Mouse (Mus musculus) layer of hippocampus, adult 9-11 months (tissue): ENCODE data around the gene Pttg1.

ENCODE experiments used
- DNase-seq: peaks from one replicate; pipeline ENCODE4 v3.0.0; 2022

Pttg1 gene

DNA sequence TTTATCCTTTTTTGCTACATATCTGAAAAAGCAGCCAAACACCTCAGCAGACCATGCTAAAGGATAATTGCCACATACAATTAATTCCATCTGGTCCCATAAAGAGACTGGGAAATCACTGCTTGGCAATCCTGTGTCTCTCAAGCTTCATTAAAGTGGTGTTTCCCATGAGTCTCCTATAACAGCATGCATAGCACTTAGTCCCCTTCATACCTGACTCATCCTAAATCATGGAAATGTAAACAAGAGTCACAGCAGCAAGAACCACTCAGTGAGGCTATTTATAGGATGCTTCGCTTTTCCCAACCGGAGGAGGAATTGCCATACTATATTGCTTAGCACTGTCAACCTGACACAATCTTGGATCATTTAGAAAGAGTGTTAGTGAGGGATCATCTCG lies 52.7 kb downstream of the Pttg1 start:
- DNase-seq: no peak

DNA sequence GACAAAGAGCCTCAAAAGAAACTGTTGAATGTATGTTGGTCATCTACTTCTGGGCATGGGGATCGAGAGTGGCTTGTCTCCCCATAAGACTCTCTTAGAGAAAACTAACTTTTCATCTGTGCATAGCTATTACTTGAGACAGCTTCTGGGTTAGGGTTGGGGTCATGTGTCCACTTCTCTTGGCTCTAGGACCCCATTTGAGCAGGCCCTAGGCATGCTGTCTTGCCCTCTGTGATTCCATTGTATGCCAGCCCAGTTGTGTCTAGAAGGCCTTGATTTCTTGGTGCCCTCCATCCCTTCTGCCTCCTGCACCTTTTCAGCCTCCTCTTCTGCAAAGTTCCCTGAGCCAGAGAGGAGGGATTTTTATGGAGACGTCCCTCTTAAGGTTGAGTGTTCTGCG lies 54.2 kb downstream of the Pttg1 start:
- DNase-seq: no peak
